Mouse (Mus musculus): ENCODE measurements at regions not wholly inside any gene's neighbourhood (a gene's known extent, or its start where the extent isn't known, plus 50 kb on each side); places are given as distances from the start of the nearest gene placed in this dataset.
"Not testable (repeated sequence)": the region's sequence is repeated elsewhere in the genome, so short reads cannot be mapped to it uniquely, and the experiment has no call there.

GRCm38 (mm10) chr12:5753831-5754230, 378.3 kb upstream of the Klhl29 start:
- no peak for ATAC-seq
- Histone ChIP-seq H3K4me2 (replicated peaks) (no peak overlapping the region), H3K36me3 (no peaks in the 10 kb centered on the region), H3K9ac (replicated peaks) (no peak overlapping the region), H3K27me3 (no peaks in the 10 kb centered on the region), H3K4me1 (replicated peaks) (no peaks in the 10 kb centered on the region), H3K27ac (no peak overlapping the region), H3K9me3 (no peaks in the 10 kb centered on the region), H3K4me3 (replicated peaks) (no peak overlapping the region)
- WGBS, result 84% methylated on average over 1 of the region's 1 CpGs

- WGBS, result 94% methylated on average over 2 of the region's 2 CpGs
- no peaks in the 10 kb centered on the region for H3K27me3 ChIP-seq
- no peak overlapping the region for H3K4me2 ChIP-seq (replicated peaks)
- no peak overlapping the region for H3K9ac ChIP-seq (replicated peaks)
- H3K4me3 ChIP-seq (replicated peaks), result no peak overlapping the region
- H3K36me3 ChIP-seq, result no peaks in the 10 kb centered on the region
- 0 out of 2 replicates have a peak, but pooled peaks cover 5% of the 10 kb centered on the region for H3K9me3 ChIP-seq
- ATAC-seq, result no peak
- H3K27ac ChIP-seq, result no peak overlapping the region
- H3K4me1 ChIP-seq (replicated peaks), result no peaks in the 10 kb centered on the region
Measured at GRCm38 (mm10) chr12:5744086-5744709, 368.7 kb upstream of the Klhl29 start.

GRCm38 (mm10) chr12:5736066-5736465, 360.6 kb upstream of the Klhl29 start:
- WGBS, result 66% methylated on average over 1 of the region's 1 CpGs

GRCm38 (mm10) chr12:5734902-5735301, 359.4 kb upstream of the Klhl29 start:
- peaks cover 11% of the 10 kb centered on the region for H3K4me1 ChIP-seq (replicated peaks)
- WGBS, result 81% methylated on average over 3 of the region's 3 CpGs
- no peaks in the 10 kb centered on the region for H3K27me3 ChIP-seq
- no peak overlapping the region for H3K27ac ChIP-seq
- no peak overlapping the region for H3K9ac ChIP-seq (replicated peaks)
- no peaks in the 10 kb centered on the region for H3K9me3 ChIP-seq
- no peak for ATAC-seq
- no peak overlapping the region for H3K4me3 ChIP-seq (replicated peaks)
- no peaks in the 10 kb centered on the region for H3K36me3 ChIP-seq
- no peak overlapping the region for H3K4me2 ChIP-seq (replicated peaks)

More at GRCm38 (mm10) chr12:5736066-5736465, 360.6 kb upstream of the Klhl29 start:
- Histone ChIP-seq H3K4me2 (replicated peaks) (no peak overlapping the region), H3K4me3 (replicated peaks) (no peak overlapping the region), H3K36me3 (no peaks in the 10 kb centered on the region), H3K27me3 (no peaks in the 10 kb centered on the region), H3K4me1 (replicated peaks) (peaks cover 11% of the 10 kb centered on the region), H3K9ac (replicated peaks) (no peak overlapping the region), H3K9me3 (no peaks in the 10 kb centered on the region), H3K27ac (no peak overlapping the region)
- no peak for ATAC-seq

- ATAC-seq, result no peak
- H3K9ac ChIP-seq (replicated peaks), result no peak overlapping the region
- no peaks in the 10 kb centered on the region for H3K4me1 ChIP-seq (replicated peaks)
- H3K4me2 ChIP-seq (replicated peaks), result no peak overlapping the region
- no peak overlapping the region for H3K4me3 ChIP-seq (replicated peaks)
- no peaks in the 10 kb centered on the region for H3K27me3 ChIP-seq
- no peaks in the 10 kb centered on the region for H3K9me3 ChIP-seq
- 86% methylated on average over 1 of the region's 1 CpGs for WGBS
- H3K36me3 ChIP-seq, result no peaks in the 10 kb centered on the region
- no peak overlapping the region for H3K27ac ChIP-seq
Measured at GRCm38 (mm10) chr12:5723113-5723512, 347.6 kb upstream of the Klhl29 start.

GRCm38 (mm10) chr12:5717527-5717926, 342.0 kb upstream of the Klhl29 start:
- not testable (repeated sequence) for H3K4me1 ChIP-seq (replicated peaks); H3K4me2 ChIP-seq (replicated peaks); H3K36me3 ChIP-seq; H3K4me3 ChIP-seq (replicated peaks); H3K27me3 ChIP-seq; H3K9ac ChIP-seq (replicated peaks); H3K27ac ChIP-seq; H3K9me3 ChIP-seq; ATAC-seq

- 53% methylated on average over 8 of the region's 8 CpGs for WGBS
Measured at GRCm38 (mm10) chr12:5698778-5699454, 323.4 kb upstream of the Klhl29 start.

GRCm38 (mm10) chr12:5682182-5682581, 306.7 kb upstream of the Klhl29 start:
- Histone ChIP-seq H3K27me3 (no peaks in the 10 kb centered on the region), H3K4me2 (replicated peaks) (no peak overlapping the region), H3K9ac (replicated peaks) (no peak overlapping the region), H3K9me3 (no peaks in the 10 kb centered on the region), H3K4me1 (replicated peaks) (no peaks in the 10 kb centered on the region), H3K36me3 (no peaks in the 10 kb centered on the region), H3K4me3 (replicated peaks) (no peak overlapping the region), H3K27ac (no peak overlapping the region)
- WGBS, result 75% methylated on average over 5 of the region's 5 CpGs
- no peak for ATAC-seq

More at GRCm38 (mm10) chr12:5698778-5699454, 323.4 kb upstream of the Klhl29 start:
- H3K27ac ChIP-seq, result no peak overlapping the region
- no peak overlapping the region for H3K4me3 ChIP-seq (replicated peaks)
- H3K4me1 ChIP-seq (replicated peaks), result no peaks in the 10 kb centered on the region
- ATAC-seq, result peak; percentile 66; the same call in 1 of the 2 replicates
- no peak overlapping the region for H3K4me2 ChIP-seq (replicated peaks)
- H3K27me3 ChIP-seq, result no peaks in the 10 kb centered on the region
- H3K36me3 ChIP-seq, result no peaks in the 10 kb centered on the region
- H3K9me3 ChIP-seq, result no peaks in the 10 kb centered on the region
- H3K9ac ChIP-seq (replicated peaks), result no peak overlapping the region

- H3K9ac ChIP-seq (replicated peaks); H3K4me1 ChIP-seq (replicated peaks); ATAC-seq; H3K4me3 ChIP-seq (replicated peaks); H3K36me3 ChIP-seq; H3K27me3 ChIP-seq; H3K27ac ChIP-seq; H3K9me3 ChIP-seq; H3K4me2 ChIP-seq (replicated peaks): not testable (repeated sequence)
- 92% methylated on average over 8 of the region's 8 CpGs for WGBS
Measured at GRCm38 (mm10) chr12:5678126-5678525, 302.6 kb upstream of the Klhl29 start.

- H3K9ac ChIP-seq (replicated peaks), result no peak overlapping the region
- H3K27me3 ChIP-seq, result no peaks in the 10 kb centered on the region
- H3K36me3 ChIP-seq, result no peaks in the 10 kb centered on the region
- no peak overlapping the region for H3K27ac ChIP-seq
- H3K9me3 ChIP-seq, result no peaks in the 10 kb centered on the region
- H3K4me2 ChIP-seq (replicated peaks), result no peak overlapping the region
- no peak overlapping the region for H3K4me3 ChIP-seq (replicated peaks)
- ATAC-seq, result no peak
- WGBS, result 84% methylated on average over 3 of the region's 3 CpGs
- H3K4me1 ChIP-seq (replicated peaks), result no peaks in the 10 kb centered on the region
Measured at GRCm38 (mm10) chr12:5668486-5668885, 293.0 kb upstream of the Klhl29 start.

GRCm38 (mm10) chr12:5637571-5638275, 262.2 kb upstream of the Klhl29 start:
- Histone ChIP-seq H3K9ac (replicated peaks) (no peak overlapping the region), H3K4me1 (replicated peaks) (no peaks in the 10 kb centered on the region), H3K4me2 (replicated peaks) (no peak overlapping the region), H3K27ac (no peak overlapping the region), H3K27me3 (no peaks in the 10 kb centered on the region), H3K9me3 (no peaks in the 10 kb centered on the region), H3K4me3 (replicated peaks) (no peak overlapping the region), H3K36me3 (no peaks in the 10 kb centered on the region)
- 83% methylated on average over 9 of the region's 9 CpGs for WGBS
- 0 out of 2 replicates have a peak, but pooled peaks have one; percentile 45 for ATAC-seq

- Histone ChIP-seq H3K36me3 (no peaks in the 10 kb centered on the region), H3K9me3 (no peaks in the 10 kb centered on the region), H3K4me3 (replicated peaks) (no peak overlapping the region), H3K27me3 (no peaks in the 10 kb centered on the region), H3K4me1 (replicated peaks) (no peaks in the 10 kb centered on the region), H3K9ac (replicated peaks) (no peak overlapping the region), H3K4me2 (replicated peaks) (no peak overlapping the region), H3K27ac (no peak overlapping the region)
- 78% methylated on average over 3 of the region's 3 CpGs for WGBS
- ATAC-seq, result no peak
Measured at GRCm38 (mm10) chr12:5633971-5634370, 258.5 kb upstream of the Klhl29 start.

All from midbrain, embryonic 13.5 days (tissue).